Mouse (Mus musculus) heart, embryonic 10.5 days (tissue): Measurements from ENCODE around the gene Tmem37. TPM values are rescaled to one million over a fixed set of nuclear protein-coding genes. Genes with fewer than 3 reads are reported as not detected.

Experiments used
- DNase-seq: peaks from one replicate; pipeline ENCODE4 v3.0.0-alpha.2; 2017; ENCODE audit warnings: low spot score
- H3K27ac ChIP-seq: fragments of 300-500 bp; sonication (generic); 2 replicates; pipeline ENCODE4 v1.5.1; 2016; ENCODE audit warnings: mild to moderate bottlenecking
- H3K27me3 ChIP-seq: fragments of 300-500 bp; sonication (generic); 2 replicates; pipeline ENCODE4 v1.6.1; 2016; ENCODE audit warnings: mild to moderate bottlenecking; ENCODE audit not compliant: poor library complexity, insufficient read depth, severe bottlenecking
- H3K36me3 ChIP-seq: fragments of 300-500 bp; sonication (generic); 2 replicates; pipeline ENCODE4 v1.6.1; 2016; ENCODE audit warnings: mild to moderate bottlenecking, moderate library complexity
- H3K4me1 ChIP-seq: fragments of 300-500 bp; sonication (generic); 2 replicates; pipeline ENCODE4 v1.6.1; 2016; ENCODE audit warnings: mild to moderate bottlenecking
- H3K4me3 ChIP-seq: fragments of 300-500 bp; sonication (generic); 2 replicates; pipeline ENCODE4 v1.5.1; 2016; ENCODE audit warnings: mild to moderate bottlenecking, moderate library complexity
- H3K9me3 ChIP-seq: fragments of 300-500 bp; sonication (generic); 2 replicates; pipeline ENCODE4 v1.6.1; 2016; ENCODE audit warnings: mild to moderate bottlenecking, moderate library complexity
- WGBS: fragments of 180-500 bp; shearing (Covaris S2); methylation state at CpG from one replicate; pipeline ENCODE4 v1.1.7; 2016; 5-methylcytosine and 5-hydroxymethylcytosine counted together
- polyA plus RNA-seq: library from polyadenylated mRNA; unstranded; fragments of >200 nt; fragmentation: Nextera tagmentation; extraction: Ambion mirVana; gene quantifications from 2 replicates; pipeline ENCODE4 v1.2.1, GENCODE M21; 2016

Tmem37 gene
- polyA plus RNA-seq, 1 experiment from 2014 or later: 22.5 TPM

DNA sequence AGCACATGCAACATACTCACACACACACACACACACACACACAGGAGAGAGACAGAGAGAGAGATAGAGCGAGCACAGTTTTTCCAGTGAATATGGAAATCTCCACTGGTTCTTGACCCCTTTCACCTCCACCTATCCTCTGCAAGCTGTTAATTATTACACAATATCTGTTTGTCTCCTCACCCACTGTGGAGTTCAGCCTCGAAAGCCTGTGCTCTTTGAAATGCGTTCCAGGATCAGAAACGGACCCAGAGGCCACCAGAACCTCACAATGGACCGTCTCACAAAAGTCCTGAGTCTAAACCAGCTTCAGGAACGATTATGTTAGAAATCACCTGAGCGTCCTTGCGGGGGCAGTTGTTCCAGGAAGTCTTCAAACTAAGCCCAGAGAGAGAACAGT, 7.7 kb downstream of the Tmem37 start:
- no peaks in the 10 kb centered on the region for H3K9me3 ChIP-seq
- peaks cover 1% of the 10 kb centered on the region; the same call in 1 of the 2 replicates for H3K27me3 ChIP-seq
- peaks cover 21% of the 10 kb centered on the region for H3K4me1 ChIP-seq
- no peak overlapping the region for H3K4me3 ChIP-seq
- 0 out of 2 replicates have a peak, but pooled peaks cover 10% of the 10 kb centered on the region for H3K36me3 ChIP-seq
- WGBS: 84% methylated on average over 8 of the region's 8 CpGs
- no peak overlapping the region for H3K27ac ChIP-seq
- DNase-seq: no peak

DNA sequence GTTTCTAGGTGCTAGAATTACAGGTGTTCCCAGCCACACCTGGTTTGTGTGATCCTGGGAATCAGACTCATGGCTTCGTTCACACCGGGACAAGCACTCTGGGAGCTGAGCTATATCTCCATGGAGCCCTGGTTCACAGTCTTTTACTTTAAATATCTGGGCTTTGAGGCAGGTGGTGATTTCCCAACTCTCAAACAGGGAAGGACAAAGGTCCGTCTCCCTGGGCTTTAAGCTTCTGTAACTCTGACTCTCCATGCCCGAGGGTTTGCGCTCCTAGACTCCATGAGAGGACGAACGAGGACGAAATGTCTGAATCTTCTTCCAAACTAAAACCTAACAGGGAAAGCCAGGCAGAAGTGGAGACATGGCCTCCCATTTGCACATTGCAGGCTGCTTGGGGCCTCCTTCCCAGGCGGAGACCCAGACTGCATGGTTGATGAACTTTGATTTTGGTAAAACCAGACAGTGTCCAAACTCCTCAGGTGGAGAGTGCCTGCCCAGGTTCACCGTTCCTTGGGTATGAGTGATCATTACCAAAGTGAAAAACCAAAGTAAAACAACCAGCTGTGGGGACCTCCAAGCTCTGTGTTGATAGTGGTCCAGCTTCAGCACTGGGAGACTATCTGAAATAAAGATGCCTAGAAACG, 9.7 kb downstream of the Tmem37 start:
- H3K36me3 ChIP-seq: 0 out of 2 replicates have a peak, but pooled peaks cover 10% of the 10 kb centered on the region
- no peak overlapping the region for H3K4me3 ChIP-seq
- H3K27me3 ChIP-seq: no peaks in the 10 kb centered on the region
- H3K27ac ChIP-seq: no peak overlapping the region
- H3K4me1 ChIP-seq: peaks cover 9% of the 10 kb centered on the region
- 89% methylated on average over 11 of the region's 11 CpGs for WGBS
- no peaks in the 10 kb centered on the region for H3K9me3 ChIP-seq
- no peak for DNase-seq

DNA sequence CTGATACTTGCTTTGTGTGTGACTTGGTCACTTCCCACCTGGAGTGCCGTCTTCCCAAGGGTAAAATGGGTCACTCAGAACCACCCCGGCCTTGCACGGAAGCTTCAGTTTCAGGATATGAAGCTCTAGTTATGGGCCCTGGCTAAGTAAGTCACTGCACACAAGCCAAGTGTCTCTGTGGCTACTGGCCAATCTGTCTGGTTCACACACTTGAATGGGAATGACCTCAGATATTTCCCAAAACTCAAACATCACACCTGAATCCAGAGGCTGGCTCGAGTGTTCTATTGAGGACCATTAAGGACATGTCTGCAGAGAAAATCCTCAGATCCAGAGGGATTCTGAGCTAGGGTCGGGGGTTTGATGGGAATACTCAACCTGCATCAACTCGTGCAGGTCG, 11.6 kb downstream of the Tmem37 start:
- no peaks in the 10 kb centered on the region for H3K9me3 ChIP-seq
- H3K27ac ChIP-seq: no peak overlapping the region
- H3K27me3 ChIP-seq: no peaks in the 10 kb centered on the region
- no peak overlapping the region for H3K4me3 ChIP-seq
- WGBS: 90% methylated on average over 7 of the region's 7 CpGs
- H3K36me3 ChIP-seq: 0 out of 2 replicates have a peak, but pooled peaks cover 1% of the 10 kb centered on the region
- no peak for DNase-seq
- H3K4me1 ChIP-seq: peaks cover 8% of the 10 kb centered on the region

GRCm38 (mm10) chr1:120060687-120061086, 13.2 kb downstream of the Tmem37 start:
- Histone ChIP-seq H3K4me3 (no peak overlapping the region), H3K36me3 (no peaks in the 10 kb centered on the region), H3K27me3 (no peaks in the 10 kb centered on the region), H3K27ac (no peak overlapping the region), H3K4me1 (peaks cover 11% of the 10 kb centered on the region), H3K9me3 (no peaks in the 10 kb centered on the region)
- WGBS: 68% methylated on average over 5 of the region's 5 CpGs
- no peak for DNase-seq

GRCm38 (mm10) chr1:120057674-120058430, 16.0 kb downstream of the Tmem37 start:
- WGBS: 70% methylated on average over 8 of the region's 8 CpGs
- no peak for DNase-seq

GRCm38 (mm10) chr1:120057044-120057443, 16.8 kb downstream of the Tmem37 start:
- no peak for DNase-seq
- no peaks in the 10 kb centered on the region for H3K27me3 ChIP-seq
- WGBS: 67% methylated on average over 14 of the region's 14 CpGs
- H3K9me3 ChIP-seq: no peaks in the 10 kb centered on the region
- 0 out of 2 replicates have a peak overlapping the region, but pooled peaks have one; percentile 29 for H3K27ac ChIP-seq
- H3K4me1 ChIP-seq: peaks cover 11% of the 10 kb centered on the region
- no peak overlapping the region for H3K4me3 ChIP-seq
- no peaks in the 10 kb centered on the region for H3K36me3 ChIP-seq

More at GRCm38 (mm10) chr1:120057674-120058430, 16.0 kb downstream of the Tmem37 start:
- Histone ChIP-seq H3K9me3 (no peaks in the 10 kb centered on the region), H3K27ac (peak overlapping the region; percentile 39), H3K36me3 (no peaks in the 10 kb centered on the region), H3K27me3 (no peaks in the 10 kb centered on the region), H3K4me1 (peaks cover 11% of the 10 kb centered on the region), H3K4me3 (no peak overlapping the region)

DNA sequence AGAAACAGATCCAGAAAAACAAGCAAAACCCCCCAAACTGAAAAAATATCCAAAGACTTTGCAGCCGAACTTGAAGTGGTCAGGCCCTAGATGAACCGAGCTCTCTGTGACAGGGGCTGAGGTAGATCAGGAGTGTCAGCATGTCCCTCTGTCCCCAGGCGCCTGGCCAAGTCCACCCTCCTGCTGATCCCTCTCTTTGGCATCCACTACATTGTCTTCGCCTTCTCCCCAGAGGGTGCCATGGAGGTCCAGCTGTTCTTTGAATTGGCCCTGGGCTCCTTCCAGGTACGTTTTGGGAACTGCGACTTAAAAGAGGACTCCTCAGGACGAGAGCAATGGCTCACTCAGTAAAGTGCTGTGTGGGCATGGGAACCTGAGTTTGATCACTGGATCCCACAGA, 17.6 kb downstream of the Tmem37 start:
- Histone ChIP-seq H3K4me3 (no peak overlapping the region), H3K4me1 (peaks cover 11% of the 10 kb centered on the region), H3K36me3 (no peaks in the 10 kb centered on the region), H3K27me3 (no peaks in the 10 kb centered on the region), H3K27ac (no peak overlapping the region), H3K9me3 (no peaks in the 10 kb centered on the region)
- no peak for DNase-seq
- 67% methylated on average over 7 of the region's 7 CpGs for WGBS

GRCm38 (mm10) chr1:120055475-120055874, 18.4 kb downstream of the Tmem37 start:
- no peak for DNase-seq
- Histone ChIP-seq H3K4me3 (no peak overlapping the region), H3K4me1 (peaks cover 11% of the 10 kb centered on the region), H3K27ac (no peak overlapping the region), H3K27me3 (no peaks in the 10 kb centered on the region), H3K36me3 (no peaks in the 10 kb centered on the region), H3K9me3 (no peaks in the 10 kb centered on the region)
- 69% methylated on average over 6 of the region's 6 CpGs for WGBS

DNA sequence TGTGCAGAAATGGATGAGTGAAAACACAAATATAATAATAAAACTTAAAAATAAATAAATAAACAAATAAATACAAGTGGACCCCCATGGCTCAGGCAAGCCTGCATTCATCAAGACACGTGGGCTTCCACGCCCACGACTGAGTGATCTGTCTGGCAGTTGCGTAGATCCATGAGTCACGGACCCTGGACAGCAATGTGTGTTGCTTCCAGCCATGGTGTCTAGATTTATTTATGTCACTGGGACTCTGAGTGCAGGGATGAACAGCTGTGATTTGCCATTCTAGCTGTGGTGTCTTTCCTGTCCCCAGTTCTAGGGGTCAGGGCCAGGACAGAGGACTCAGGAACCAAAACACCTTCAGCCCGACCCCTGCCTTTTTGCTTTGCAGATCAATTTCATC, 18.9 kb downstream of the Tmem37 start:
- Histone ChIP-seq H3K9me3 (no peaks in the 10 kb centered on the region), H3K27ac (no peak overlapping the region), H3K4me1 (peaks cover 11% of the 10 kb centered on the region), H3K36me3 (no peaks in the 10 kb centered on the region), H3K4me3 (no peak overlapping the region), H3K27me3 (no peaks in the 10 kb centered on the region)
- no peak for DNase-seq
- WGBS: 89% methylated on average over 6 of the region's 6 CpGs

- no peak overlapping the region for H3K4me3 ChIP-seq
- no peaks in the 10 kb centered on the region for H3K4me1 ChIP-seq
- no peaks in the 10 kb centered on the region for H3K27me3 ChIP-seq
- 30% methylated on average over 1 of the region's 1 CpGs for WGBS
- no peaks in the 10 kb centered on the region for H3K9me3 ChIP-seq
- no peaks in the 10 kb centered on the region for H3K36me3 ChIP-seq
- H3K27ac ChIP-seq: no peak overlapping the region
- no peak for DNase-seq
Observed at GRCm38 (mm10) chr1:120051070-120051469, 22.8 kb downstream of the Tmem37 start.

DNA sequence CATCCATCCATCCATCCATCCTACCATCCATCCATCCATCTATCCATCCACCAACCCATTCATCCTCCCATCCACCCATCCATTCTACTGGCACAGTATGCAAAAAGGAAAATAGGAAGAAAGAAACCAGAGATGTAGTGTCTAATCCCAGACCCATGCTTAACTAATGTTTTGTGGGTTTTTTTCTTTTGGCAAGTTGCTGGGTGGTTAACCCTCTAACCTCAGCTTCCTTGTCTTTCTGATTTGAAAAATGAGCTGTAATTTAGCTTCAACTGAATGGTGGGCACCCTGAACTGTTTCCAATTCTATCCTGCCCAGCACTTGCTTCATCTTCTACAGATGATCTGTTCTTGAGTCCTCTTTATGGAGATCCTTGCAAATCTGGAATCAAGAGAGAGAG, 26.5 kb downstream of the Tmem37 start:
- H3K4me3 ChIP-seq: no peak overlapping the region
- H3K27me3 ChIP-seq: 0 out of 2 replicates have a peak, but pooled peaks cover 6% of the 10 kb centered on the region
- DNase-seq: no peak
- no peaks in the 10 kb centered on the region for H3K9me3 ChIP-seq
- no peaks in the 10 kb centered on the region for H3K36me3 ChIP-seq
- no peaks in the 10 kb centered on the region for H3K4me1 ChIP-seq
- no peak overlapping the region for H3K27ac ChIP-seq

- Histone ChIP-seq H3K36me3 (no peaks in the 10 kb centered on the region), H3K4me1 (no peaks in the 10 kb centered on the region), H3K27ac (no peak overlapping the region), H3K9me3 (no peaks in the 10 kb centered on the region), H3K27me3 (0 out of 2 replicates have a peak, but pooled peaks cover 6% of the 10 kb centered on the region), H3K4me3 (no peak overlapping the region)
- 84% methylated on average over 16 of the region's 16 CpGs for WGBS
- no peak for DNase-seq
Observed at GRCm38 (mm10) chr1:120044584-120044983, 29.3 kb downstream of the Tmem37 start.

- Histone ChIP-seq H3K27ac (no peak overlapping the region), H3K36me3 (no peaks in the 10 kb centered on the region), H3K27me3 (0 out of 2 replicates have a peak, but pooled peaks cover 6% of the 10 kb centered on the region), H3K9me3 (no peaks in the 10 kb centered on the region), H3K4me1 (0 out of 2 replicates have a peak, but pooled peaks cover under 1% of the 10 kb centered on the region), H3K4me3 (no peak overlapping the region)
- 73% methylated on average over 8 of the region's 8 CpGs for WGBS
- DNase-seq: no peak
Observed at GRCm38 (mm10) chr1:120042421-120042820, 31.5 kb downstream of the Tmem37 start.
